Mouse (Mus musculus) NIH3T3 (cell line): Measurements from ENCODE around the gene Urgcp.
"Not testable (repeated sequence)": the region's sequence is repeated elsewhere in the genome, so short reads cannot be mapped to it uniquely, and the experiment has no call there.

ENCODE experiments used
- DNase-seq: peaks from one replicate; pipeline ENCODE4 v3.0.0-alpha.2; 2012; ENCODE audit warnings: low read depth

The Urgcp gene

DNA sequence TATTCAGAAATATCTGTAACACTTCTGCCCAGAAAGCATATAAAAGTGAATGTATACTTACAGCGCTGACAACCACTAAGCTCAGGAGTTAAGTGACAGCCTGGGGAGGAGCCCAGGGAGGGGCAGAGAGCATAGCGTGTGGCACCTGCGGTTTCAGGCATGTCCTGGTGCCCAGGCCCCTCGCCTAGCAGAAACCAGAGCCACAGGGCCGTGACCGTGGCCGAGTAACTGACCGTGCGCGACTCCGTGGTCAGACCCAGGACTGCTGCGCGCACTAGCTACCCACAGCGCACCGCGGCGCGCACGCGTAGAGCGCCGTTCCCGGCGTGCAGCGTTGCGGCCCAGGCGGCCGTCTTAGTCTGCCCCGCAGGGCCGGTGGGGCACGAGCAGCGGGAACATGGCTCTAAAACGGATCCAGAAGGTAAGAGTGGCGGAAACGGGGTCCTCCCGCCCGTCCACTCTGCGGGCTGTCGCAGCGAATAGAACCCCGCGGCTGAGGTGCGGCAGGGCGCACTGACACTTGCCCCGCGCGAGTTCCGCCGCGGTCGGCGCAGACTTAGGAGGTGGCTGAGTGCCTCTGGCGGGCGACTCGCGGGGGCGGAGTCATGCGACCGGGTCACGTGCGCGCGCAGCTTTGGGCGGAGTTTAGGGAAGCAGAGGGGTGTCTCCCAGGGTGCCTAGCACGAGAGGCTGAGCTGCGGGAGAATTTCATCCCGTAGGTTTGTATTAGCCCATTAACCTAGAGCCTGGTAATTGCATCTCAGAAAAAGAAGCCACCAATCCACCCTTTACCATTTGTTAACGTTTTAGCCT lies at the start of gene Urgcp:
TSS of gene Urgcp (minus strand) at position 557 of the 813 bp plus-strand sequence.
- DNase-seq = peak; percentile 96

DNA sequence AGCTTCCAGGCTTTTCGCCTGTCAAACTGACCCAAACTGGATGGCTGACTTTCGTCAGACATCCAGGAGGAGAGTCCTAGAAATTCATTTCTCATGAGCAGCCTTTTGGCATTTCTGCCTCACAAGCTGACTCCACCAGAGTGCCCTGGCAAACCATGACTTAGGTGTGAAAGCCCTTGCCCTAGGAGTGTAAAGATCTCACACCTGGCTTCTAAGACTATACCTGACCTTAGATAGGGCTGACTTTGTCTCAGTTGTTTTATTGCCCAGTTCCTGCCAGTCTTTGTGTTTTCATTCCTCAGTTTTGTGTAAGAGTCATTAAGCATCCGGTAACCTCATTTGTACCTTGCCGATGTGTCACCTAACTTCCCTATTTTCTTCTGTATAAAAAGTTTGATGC lies 47.3 kb upstream of the Urgcp start:
- DNase-seq = not testable (repeated sequence)

DNA sequence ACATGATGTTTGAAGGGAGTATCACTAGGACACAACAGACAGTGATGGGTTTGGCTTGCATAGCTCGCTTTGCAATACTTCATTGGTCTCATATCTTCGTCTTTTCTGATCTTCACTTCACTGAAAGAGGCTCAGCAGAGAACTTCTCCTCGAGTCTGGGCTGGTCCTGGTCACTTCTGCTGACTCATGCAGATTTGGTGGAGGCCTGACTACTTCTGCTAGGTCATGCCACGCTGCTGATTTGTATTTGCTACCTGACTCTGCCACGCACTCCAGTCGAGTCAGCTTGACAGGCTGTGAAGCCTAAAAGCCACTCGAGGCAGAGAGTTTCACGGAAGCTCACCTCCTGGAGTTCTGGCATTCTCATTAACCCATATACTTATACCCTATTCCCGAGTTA lies 45.8 kb upstream of the Urgcp start:
- DNase-seq = no peak

DNA sequence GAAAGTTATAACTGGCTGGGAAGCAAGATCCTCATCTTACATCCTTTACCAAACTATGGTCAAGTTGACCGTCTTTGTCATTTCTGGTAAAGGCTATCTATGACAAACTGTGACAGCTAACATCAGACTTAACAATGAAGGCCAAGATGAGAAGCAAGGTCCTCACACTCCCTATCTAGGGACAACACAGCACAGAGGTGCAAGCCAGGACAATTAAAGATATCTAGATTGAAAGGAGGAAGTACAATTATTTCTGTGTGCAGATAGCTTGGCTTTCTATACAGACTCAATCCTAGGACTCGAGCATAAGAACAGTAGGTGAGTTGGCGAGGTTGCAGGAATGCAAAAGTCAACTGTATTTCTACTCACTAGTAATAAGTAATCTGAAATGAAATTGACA lies 43.5 kb upstream of the Urgcp start:
- DNase-seq = no peak

DNA sequence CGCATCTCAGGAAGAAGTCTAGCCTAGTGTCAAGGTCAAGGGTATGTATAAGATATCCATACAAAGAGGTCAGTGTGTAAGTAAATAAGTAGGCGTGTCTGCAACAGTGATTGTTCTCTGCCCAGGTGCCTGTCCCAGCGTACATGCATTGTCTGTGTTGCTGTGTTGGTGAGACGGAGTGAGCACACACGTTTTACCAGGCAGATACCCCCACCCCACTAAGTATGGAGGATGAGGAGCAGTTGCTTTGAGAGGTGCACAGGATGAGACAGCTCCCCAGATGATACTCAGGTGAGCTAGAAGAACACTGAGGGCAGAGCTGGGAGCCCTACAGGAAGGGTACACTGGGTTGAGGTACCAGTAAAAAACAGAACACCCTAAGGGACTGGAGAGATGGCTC lies 42.0 kb upstream of the Urgcp start:
- DNase-seq = no peak

DNA sequence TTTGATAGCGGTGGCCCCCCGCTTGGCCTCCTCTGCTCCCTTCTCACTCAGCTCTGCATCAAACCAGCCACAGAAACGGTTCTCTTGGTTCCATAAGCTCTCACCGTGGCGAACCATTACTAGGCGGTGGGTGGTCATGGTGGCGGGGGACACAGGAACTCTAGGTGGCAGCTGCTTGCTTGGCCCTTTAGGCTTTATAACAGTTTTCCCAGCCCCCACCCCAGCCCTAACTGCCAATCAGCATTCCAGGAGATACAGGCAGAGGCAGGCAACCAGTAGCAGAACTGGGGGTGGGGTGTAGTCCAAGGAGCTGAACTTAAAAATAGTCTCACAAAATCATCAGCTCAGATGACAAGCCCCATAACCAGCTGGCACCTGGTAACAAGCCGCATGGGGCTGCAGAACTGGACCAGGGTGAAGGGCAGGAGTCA lies 41.4 kb upstream of the Urgcp start, which contains the start of gene Pgam2:
TSS of gene Pgam2 (minus strand) at position 183 of the 431 bp plus-strand sequence.
- DNase-seq = no peak

DNA sequence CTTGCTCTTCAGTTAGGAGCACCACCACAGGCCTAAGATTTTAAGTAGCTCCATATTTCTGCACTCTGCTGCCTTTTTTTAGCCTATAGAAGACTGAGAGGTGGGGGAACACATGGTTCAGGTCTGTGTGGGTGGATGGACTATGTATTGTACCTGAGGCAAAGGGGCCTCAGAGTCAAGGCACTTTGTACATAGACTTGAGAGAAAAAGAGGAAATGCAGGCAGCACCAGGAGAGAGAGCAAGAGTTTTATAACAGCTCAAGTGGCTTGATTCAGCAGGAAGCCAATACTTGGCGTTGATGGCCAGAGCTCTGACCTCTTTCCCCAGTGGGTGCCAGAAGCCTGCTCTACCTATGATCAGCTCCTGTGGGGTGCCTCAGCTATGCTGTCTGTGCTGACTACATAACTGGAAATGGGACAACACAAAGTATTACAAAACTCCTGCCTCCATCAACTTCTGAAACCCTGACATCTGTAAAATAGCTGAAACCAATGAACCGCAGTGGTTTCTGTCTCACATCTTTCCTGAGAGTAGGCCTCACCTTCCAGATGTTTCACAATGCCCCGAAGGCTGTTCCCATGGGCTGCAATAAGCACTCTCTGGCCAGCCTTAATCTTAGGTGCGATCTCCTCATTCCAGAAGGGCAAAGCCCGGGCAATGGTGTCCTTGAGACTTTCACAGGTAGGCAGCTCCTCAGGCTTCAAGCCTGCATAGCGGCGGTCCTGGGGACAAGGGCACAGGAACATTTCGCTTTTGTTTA lies 40.5 kb upstream of the Urgcp start:
- DNase-seq = peak; percentile 65

DNA sequence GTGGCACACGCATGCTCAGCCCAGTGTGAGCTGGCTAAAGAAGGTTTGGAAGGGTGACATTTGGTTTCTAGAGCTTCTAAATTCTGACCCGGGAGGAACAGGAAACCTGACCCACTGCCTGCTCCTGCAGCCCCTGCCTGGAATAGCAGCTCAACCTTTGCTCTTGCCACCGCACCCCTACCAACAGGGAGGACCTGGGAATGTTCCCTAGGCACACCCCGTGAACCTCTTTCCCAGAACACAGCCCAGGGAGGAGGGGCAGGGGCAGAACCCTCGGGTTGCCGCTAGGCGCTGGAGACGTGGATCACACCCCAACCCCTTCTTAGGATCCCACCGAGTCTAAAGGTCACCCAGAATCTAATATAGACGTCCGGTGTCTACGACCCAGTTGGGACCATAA lies 39.8 kb upstream of the Urgcp start:
- no peak for DNase-seq

DNA sequence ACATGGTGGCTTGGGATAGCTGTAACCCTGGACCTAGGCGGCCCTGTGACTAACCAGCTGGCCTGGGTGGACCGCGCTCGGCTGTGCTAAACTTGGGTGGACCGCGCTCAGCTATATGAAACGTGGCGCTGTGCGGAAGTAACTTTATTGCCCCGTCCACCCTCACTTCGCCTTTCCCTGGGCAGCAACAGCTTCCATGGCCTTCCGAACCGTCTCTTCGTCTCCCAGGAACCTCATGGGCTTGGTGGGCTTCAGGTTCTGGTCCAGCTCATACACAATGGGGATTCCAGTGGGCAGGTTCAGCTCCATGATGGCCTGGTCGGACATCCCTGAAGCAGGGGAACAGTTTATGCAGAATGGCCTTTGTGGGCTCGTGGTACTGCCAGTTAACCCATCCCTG lies 39.3 kb upstream of the Urgcp start:
- no peak for DNase-seq

DNA sequence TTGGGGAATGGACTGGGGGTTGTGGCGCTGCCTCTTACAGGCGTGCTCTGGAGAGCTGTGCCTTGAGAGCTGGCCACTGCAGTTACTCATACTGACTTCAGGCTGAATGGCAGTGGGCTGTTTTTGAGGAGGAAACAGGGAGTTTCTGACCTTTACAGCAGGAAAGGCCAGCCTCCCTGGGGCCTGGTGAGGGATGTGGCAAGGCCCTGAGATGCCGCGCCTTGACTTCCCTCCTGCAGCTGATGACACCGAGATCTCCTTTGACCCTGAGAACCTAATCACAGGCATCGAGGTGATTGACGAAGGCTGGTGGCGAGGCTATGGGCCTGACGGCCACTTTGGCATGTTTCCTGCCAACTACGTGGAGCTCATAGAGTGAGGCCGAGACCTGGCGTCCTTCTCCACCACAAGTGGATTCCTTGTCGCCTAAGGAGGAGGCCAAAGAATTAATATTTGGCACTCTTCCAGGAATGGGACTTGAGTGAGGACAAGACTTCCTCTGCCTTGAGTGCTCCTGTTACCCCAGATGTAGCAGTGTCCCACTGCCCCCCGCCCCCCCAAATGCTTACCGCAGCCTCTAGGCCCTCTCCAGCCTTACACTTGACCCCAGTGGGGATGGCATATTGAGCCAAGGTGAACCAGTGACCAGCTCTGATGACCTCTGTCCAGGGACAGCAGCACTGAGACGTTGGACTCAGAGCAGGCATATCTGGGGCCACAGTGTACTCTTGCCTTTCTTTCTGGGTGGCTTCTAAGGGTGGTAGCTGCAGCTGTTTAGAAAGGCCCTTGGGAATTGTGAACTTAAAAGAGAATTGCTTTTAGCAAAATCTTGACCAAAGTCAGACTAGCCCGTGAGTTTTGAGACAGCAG lies 37.7 kb upstream of the Urgcp start:
- no peak for DNase-seq

DNA sequence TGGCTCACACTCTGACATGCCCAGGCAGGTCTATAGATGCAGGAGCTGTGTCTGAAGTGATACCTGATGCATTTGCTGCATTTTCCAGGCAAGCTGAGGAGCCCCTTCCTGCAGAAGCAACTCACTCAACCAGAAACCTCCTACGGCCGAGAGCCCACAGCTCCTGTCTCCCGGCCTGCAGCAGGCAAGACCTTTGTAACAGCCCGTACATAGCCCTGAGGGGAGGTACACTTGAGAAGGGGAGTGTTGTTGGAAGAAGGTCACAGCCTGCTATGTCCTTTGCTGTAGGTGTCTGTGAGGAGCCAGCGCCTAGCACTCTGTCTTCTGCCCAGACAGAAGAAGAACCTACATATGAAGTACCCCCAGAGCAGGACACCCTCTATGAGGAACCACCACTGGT lies 35.8 kb upstream of the Urgcp start:
- DNase-seq = no peak

DNA sequence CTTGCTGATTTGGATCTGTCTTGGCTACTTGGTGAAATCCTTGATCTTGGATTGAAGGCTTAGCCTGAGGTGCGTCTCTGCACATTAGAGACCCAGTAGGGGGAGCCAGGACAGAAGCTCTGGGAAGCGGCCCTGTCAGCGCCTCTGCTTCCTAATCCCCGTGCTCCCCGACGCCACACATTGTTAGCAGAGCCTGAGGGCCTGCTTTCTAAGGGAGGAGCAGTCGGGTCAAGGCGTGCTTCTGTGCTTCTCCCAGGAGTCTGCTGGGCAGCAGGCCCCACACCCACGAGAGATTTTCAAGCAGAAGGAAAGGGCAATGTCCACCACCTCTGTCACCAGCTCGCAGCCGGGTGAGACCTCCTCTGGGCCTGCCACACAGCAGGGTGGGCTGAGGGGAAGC lies 35.2 kb upstream of the Urgcp start:
- DNase-seq = no peak

DNA sequence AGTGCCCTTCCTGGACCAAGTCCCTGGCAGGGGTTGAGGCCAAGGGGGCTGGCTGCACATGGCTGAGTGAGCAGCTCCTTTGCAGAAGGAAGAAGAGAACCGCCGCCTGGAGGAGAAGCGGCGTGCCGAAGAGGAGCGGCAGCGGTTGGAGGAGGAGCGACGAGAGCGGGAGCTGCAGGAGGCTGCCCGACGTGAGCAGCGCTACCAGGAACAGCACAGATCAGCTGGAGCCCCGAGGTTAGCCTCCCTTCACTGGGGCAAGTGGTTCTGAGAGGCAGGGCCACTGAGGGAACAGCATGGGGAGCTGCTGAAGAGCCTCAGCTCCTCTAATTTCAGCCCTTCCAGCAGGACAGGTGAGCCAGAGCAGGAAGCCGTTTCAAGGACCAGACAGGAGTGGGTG lies 34.8 kb upstream of the Urgcp start:
- no peak for DNase-seq

DNA sequence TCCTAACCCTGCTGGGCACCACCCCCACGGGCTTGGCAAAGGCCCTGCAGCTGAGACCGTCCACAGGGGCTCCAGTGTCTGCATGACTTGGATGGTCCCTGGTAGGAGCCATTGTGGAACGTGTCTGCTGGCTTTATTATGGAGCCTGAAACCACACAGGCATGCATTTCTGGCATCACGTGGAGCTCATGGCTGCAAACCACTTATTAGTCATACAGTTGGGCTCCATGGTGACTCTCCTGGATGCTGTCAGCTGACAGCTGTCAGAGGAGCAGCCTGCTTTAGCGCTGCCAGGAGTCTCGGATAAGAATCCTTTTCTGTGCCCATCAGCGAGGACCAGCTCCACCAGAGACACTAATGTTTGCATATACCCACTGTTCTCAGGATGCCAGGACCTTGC lies 33.5 kb upstream of the Urgcp start:
- peak; percentile 90 for DNase-seq

DNA sequence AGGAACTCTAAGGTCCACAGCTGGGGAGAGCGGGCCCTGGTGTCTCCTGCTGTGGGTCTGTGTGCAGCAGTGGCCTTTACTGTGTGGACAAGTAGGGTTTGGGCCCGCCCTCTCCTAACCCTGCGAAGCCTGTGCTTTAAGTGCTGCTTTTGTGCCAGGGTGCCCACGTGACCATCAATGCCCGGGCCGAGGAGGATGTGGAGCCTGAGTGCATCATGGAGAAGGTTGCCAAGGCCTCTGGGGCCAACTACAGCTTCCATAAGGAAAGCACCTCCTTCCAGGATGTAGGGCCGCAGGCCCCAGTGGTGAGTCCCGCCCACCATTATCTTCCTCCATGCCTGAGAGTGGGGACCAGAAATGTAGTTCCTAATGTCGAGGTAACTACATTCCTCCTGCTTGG lies 33.1 kb upstream of the Urgcp start:
- no peak for DNase-seq

DNA sequence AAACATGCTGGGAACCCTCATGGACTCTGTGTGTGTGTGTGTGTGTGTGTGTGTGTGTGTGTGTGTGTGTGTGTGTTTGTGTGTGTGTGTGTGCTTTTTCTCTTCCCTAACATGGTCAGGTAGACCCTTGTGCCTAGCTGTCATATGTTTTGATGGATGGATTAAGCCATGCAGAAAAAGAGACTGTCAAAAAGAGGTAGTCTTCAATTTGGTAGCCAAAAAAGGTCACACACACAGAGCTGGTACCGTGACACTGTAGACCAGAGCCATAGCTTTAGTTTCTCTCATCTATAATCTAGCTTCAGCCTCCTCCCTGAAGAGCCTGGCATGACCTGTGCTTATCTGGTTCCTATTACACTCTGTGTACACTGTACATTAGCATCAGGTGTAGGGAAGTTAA lies 28.3 kb upstream of the Urgcp start:
- no peak for DNase-seq

DNA sequence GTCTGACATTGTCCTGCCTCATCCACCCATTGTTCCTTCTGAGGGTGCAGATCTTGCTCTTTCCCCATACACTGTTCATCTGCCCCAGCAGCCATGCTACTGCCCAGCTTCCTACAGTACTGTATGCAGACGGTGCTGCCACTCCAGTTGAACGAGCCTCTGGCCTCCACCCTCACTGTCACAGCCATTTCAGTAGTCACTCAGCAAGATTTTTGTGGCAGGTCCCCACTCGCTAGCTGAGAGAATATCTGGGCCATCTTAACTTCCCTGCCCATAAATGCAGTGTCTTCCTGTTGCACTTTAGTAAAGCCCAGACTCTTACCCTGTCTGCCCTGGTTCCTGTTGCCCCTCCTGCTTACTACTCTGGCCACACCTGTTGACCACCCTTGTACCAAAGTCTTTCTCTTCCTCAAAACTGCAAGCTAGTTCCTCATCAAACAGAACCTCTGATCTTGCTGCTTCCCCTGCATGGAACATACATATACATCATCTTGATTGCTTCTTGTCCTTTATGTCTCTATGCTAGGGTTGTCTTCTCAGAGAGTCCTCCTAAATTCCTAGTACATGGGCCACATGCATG lies 27.7 kb upstream of the Urgcp start:
- DNase-seq = no peak

DNA sequence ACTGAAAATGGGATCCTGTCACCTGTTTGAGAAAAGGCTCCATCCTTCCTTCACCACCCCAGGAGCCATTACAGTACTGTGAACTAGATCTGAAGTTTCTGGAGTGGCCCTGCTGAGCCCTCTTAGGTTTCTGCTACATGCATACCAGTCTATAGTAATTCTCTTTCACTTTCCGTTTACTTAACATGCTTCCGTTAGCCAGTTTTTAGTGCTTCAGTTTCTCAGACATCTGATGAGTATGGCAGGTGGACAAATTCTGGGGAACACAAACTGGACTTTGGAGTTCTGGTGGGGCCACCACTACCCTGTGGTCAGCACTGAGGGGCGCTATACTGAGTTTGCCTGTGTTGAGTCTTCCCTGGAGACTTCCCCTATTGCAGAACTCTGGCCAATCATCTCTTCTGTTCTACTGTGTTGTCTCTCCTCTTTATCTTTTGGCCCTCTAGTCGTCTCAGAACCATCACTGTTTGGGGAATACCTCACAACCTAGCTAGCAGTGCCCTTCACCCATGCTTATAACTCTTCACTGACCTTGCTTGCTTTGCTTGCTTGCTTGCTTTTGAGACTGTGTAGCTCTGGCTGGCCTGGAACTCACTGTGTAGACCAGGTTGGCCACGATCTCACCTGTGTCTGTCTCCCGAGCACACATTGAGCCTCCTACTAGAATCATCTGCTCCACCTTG lies 27.0 kb upstream of the Urgcp start:
- DNase-seq = peak; percentile 73

DNA sequence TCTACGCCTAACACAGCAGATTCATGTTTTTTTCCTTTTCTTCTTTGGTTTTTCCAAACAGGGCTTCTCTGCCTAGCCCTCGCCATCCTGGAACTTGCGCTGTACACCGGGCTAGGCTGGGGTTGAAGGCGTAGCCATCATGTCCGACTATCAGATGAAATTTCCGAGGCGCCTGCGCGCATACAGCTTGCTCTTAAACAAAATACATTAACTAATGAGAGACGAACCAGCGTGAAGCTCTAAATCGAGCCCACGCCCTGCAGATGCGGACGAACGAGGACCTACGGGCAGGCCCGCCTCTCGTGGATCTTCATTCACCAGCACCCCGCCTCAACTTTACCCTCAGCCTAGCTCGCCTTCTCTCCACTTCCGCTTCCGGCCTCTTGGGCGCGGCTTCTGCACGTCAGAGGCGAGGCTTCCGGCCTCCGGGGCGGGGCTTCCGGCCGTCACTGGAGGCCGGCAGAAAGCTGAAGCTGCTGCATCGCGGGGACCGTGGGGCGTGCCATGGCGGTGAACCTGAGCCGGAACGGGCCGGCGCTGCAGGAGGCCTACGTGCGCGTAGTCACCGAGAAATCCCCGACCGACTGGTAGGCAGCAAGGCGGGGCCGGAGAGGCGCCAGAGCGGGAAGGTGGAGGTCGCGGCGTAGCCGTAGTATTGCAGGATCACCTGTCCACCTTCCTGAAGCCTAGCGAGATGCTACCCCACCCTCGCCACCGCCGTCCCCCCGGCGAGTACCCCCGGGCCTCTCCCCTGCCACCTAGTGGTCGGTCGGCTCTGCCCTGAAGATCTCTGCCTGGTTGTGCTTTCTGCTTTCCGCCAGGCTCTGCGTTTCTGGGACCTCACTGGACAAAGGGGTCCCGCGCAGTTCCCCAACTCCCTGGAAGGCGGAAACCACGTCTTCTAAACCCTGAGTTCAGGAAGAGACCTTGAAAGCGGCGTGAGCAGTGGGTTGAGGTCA lies 26.2 kb upstream of the Urgcp start, which contains the start of gene Dbnl:
TSS of gene Dbnl (plus strand) at position 433 of the 959 bp plus-strand sequence.
- peak; percentile 98 for DNase-seq

DNA sequence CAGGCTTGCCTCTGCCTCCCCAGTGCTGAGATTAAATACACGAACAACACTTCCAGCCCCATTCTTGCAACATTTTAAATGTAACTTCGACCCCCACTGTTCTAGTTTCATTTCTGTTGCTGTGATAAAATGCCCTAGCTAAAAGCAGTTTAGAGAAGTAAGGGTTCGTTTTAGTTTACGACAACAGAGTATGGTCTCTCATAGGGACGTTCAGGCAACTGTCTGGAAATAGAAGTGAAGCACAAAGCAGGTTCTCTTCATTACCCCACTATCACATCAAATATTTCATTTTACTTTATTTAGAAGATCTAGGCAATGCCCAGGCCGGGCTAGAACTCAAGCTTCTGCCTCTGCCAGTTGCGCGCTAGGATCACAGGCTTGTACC lies 25.5 kb upstream of the Urgcp start:
- DNase-seq = no peak
